Mouse (Mus musculus) MEL (cell line): ENCODE results near the gene Tlk2. TPM values are rescaled to one million over a fixed set of nuclear protein-coding genes. Genes with fewer than 3 reads are reported as not detected.
"Not testable (repeated sequence)": the region's sequence is repeated elsewhere in the genome, so short reads cannot be mapped to it uniquely, and the experiment has no call there.

Experiments used
- DNase-seq: peaks from one replicate; pipeline ENCODE4 v3.0.0; 2011; ENCODE audit warnings: low read depth, low spot score
- H3K27ac ChIP-seq: 2 replicates; pipeline ENCODE4 v1.5.1; 2012; ENCODE audit warnings: low read depth, mild to moderate bottlenecking, control low read depth, low read length, moderate library complexity; ENCODE audit not compliant: control insufficient read depth
- H3K27me3 ChIP-seq, 2 experiments: fragments of 150-350 bp in 1 of 2; sonication (generic) in 1 of 2; 2 replicates each; pipeline ENCODE4 v1.6.1; 2012; ENCODE audit warnings: low read length in 2 of 2, mild to moderate bottlenecking in 2 of 2, improper control_type of control experiment in 1 of 2, moderate library complexity in 1 of 2; ENCODE audit not compliant: insufficient read depth in 2 of 2, control insufficient read depth in 1 of 2
- H3K36me3 ChIP-seq, 2 experiments: 2 replicates each; pipeline ENCODE4 v1.6.1; 2012 to 2014; ENCODE audit warnings: low read length in 2 of 2, improper control_type of control experiment in 1 of 2, inconsistent platforms in 1 of 2, mild to moderate bottlenecking in 1 of 2; ENCODE audit not compliant: insufficient read depth in 2 of 2, control insufficient read depth in 1 of 2
- H3K4me1 ChIP-seq, 2 experiments: fragments of 150-350 bp in 1 of 2; sonication (generic) in 1 of 2; 2 replicates each; pipeline ENCODE4 v1.6.1; 2012; ENCODE audit warnings: low read length in 2 of 2, improper control_type of control experiment in 1 of 2, mild to moderate bottlenecking in 1 of 2; ENCODE audit not compliant: insufficient read depth in 2 of 2, control insufficient read depth in 1 of 2
- H3K4me3 ChIP-seq, 2 experiments: fragments of 150-350 bp in 1 of 2; sonication (generic) in 1 of 2; 2 replicates each; pipeline ENCODE4 v1.5.1; 2012; ENCODE audit warnings: low read depth in 2 of 2, low read length in 2 of 2, mild to moderate bottlenecking in 2 of 2, moderate library complexity in 2 of 2, control low read depth in 1 of 2, improper control_type of control experiment in 1 of 2; ENCODE audit not compliant: control insufficient read depth in 1 of 2, insufficient read depth in 1 of 2
- H3K79me2 ChIP-seq: 2 replicates; pipeline ENCODE4 v1.6.1; 2012; ENCODE audit warnings: mild to moderate bottlenecking, low read length, moderate library complexity; ENCODE audit not compliant: control insufficient read depth, poor library complexity, insufficient read depth
- H3K9ac ChIP-seq: 2 replicates; pipeline ENCODE4 v1.6.1; 2012; ENCODE audit warnings: low read depth, mild to moderate bottlenecking, control low read depth, low read length, moderate library complexity; ENCODE audit not compliant: control insufficient read depth, poor library complexity, severe bottlenecking
- H3K9me3 ChIP-seq: fragments of 150-350 bp; sonication (generic); replicated peaks from 2 replicates; pipeline ENCODE4 v1.6.1; 2012; ENCODE audit warnings: mild to moderate bottlenecking, low read length, improper control_type of control experiment, moderate library complexity; ENCODE audit not compliant: insufficient read depth
- CHD2 ChIP-seq: IDR thresholded peaks from 2 replicates; pipeline ENCODE4 v1.6.1; 2011; ENCODE audit warnings: low read length, improper control_type of control experiment
- EP300 ChIP-seq, 2 experiments: IDR thresholded peaks; 2 replicates each; pipeline ENCODE4 v1.6.1; 2011; ENCODE audit warnings: improper control_type of control experiment in 2 of 2, low read length in 2 of 2, low read depth in 1 of 2, mild to moderate bottlenecking in 1 of 2
- GABPA ChIP-seq: IDR thresholded peaks from 2 replicates; pipeline ENCODE4 v1.6.1; 2012; ENCODE audit warnings: low read depth, mild to moderate bottlenecking, inconsistent platforms, low read length, improper control_type of control experiment, moderate library complexity
- HCFC1 ChIP-seq: IDR thresholded peaks from 2 replicates; pipeline ENCODE4 v1.6.1; 2012; ENCODE audit warnings: low read depth, mild to moderate bottlenecking, inconsistent platforms, low read length, improper control_type of control experiment, moderate library complexity
- JUND ChIP-seq: IDR thresholded peaks from 2 replicates; pipeline ENCODE4 v1.6.1; 2011; ENCODE audit warnings: low read depth, mild to moderate bottlenecking, improper control_type of control experiment, low read length
- MAFK ChIP-seq: IDR thresholded peaks from 2 replicates; pipeline ENCODE4 v1.6.1; 2011; ENCODE audit warnings: low read depth, mild to moderate bottlenecking, low read length, improper control_type of control experiment, borderline replicate concordance
- MEF2A ChIP-seq: IDR thresholded peaks from 2 replicates; pipeline ENCODE4 v1.6.1; 2014; ENCODE audit warnings: low read depth, mild to moderate bottlenecking, inconsistent platforms, low read length, improper control_type of control experiment; ENCODE audit not compliant: poor library complexity, insufficient replicate concordance, severe bottlenecking; ENCODE audit errors: extremely low read depth
- POLR2A ChIP-seq, 2 experiments: IDR thresholded peaks; 2 replicates each; pipeline ENCODE4 v1.6.1; 2011 to 2012; ENCODE audit warnings: low read length in 2 of 2, mild to moderate bottlenecking in 2 of 2, control low read depth in 1 of 2, improper control_type of control experiment in 1 of 2, low read depth in 1 of 2, moderate library complexity in 1 of 2; ENCODE audit not compliant: control insufficient read depth in 1 of 2, insufficient read depth in 1 of 2, poor library complexity in 1 of 2
- POLR2AphosphoS2 ChIP-seq: IDR thresholded peaks from 2 replicates; pipeline ENCODE4 v1.6.1; 2011; ENCODE audit warnings: low read length, improper control_type of control experiment
- RCOR1 ChIP-seq: IDR thresholded peaks from 2 replicates; pipeline ENCODE4 v1.6.1; 2012; ENCODE audit warnings: low read depth, mild to moderate bottlenecking, inconsistent platforms, low read length, improper control_type of control experiment
- SMC3 ChIP-seq: IDR thresholded peaks from 2 replicates; pipeline ENCODE4 v1.6.1; 2011; ENCODE audit warnings: low read depth, low read length, improper control_type of control experiment
- TAL1 ChIP-seq: IDR thresholded peaks from 2 replicates; pipeline ENCODE4 v1.6.1; 2012; ENCODE audit warnings: mild to moderate bottlenecking, inconsistent platforms, low read length, moderate library complexity, mixed read lengths
- UBTF ChIP-seq: IDR thresholded peaks from 2 replicates; pipeline ENCODE4 v1.6.1; 2012; ENCODE audit warnings: low read depth, mild to moderate bottlenecking, inconsistent platforms, low read length, improper control_type of control experiment, moderate library complexity, borderline replicate concordance; ENCODE audit not compliant: insufficient read depth
- ZNF384 ChIP-seq: IDR thresholded peaks from 2 replicates; pipeline ENCODE4 v1.6.1; 2012; ENCODE audit warnings: low read depth, mild to moderate bottlenecking, inconsistent platforms, low read length, improper control_type of control experiment
- polyA plus RNA-seq, 2 experiments: library from polyadenylated mRNA; stranded (reverse) in 1 of 2; unstranded in 1 of 2; fragments of >175 nt in 1 of 2; fragments of >200 nt in 1 of 2; gene quantifications; 2 replicates each; pipeline versions ENCODE4 v1.2.1 to v1.2.4; 2012; ENCODE audit warnings: low replicate concordance in 2 of 2, low read depth in 1 of 2; ENCODE audit not compliant: insufficient read length in 2 of 2, insufficient read depth in 1 of 2, missing spikeins in 1 of 2
- total RNA-seq: library from RNA; depleted of rRNA; stranded (reverse); fragments of 300-350 nt; gene quantifications from 2 replicates; pipeline ENCODE4 v1.2.3, GENCODE M21; 2012

Tlk2 gene
- total and polyA plus RNA-seq, 3 experiments = 46.5 to 60.9 TPM; not detected in 1

DNA sequence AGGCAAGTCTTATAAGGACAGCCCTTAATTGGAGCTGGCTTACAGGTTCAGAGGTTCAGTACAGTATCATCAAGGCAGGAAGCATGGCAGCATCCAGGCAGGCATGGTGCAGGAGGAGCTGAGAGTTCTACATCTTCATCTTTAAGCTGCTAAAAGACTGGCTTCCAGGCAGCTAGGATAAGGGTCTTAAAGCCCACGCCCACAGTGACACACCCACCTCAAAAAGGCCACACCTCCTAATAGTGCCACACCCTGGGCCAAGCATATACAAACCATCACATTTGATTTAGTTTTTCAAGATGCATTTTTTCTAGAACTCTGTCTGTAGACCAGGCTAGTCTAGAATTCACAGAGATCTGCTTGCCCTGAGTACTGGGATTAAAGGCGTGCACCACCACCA is 41.4 kb upstream of the Tlk2 start:
- not testable (repeated sequence) for DNase-seq, H3K4me1 ChIP-seq, H3K9me3 ChIP-seq, H3K27ac ChIP-seq, H3K79me2 ChIP-seq, H3K9ac ChIP-seq, H3K27me3 ChIP-seq, H3K4me3 ChIP-seq
- H3K36me3 ChIP-seq = peaks cover 0 to 22% of the 10 kb centered on the region in 2 experiments; a peak in 2 of 4 replicates
- TF ChIP-seq POLR2A (IDR thresholded peaks at IDR 0.05; ENCODE audit: control insufficient read depth in 1 of 2, insufficient read depth in 1 of 2, low read depth in 1 of 2, low read length in 2 of 2, poor library complexity in 1 of 2) = 0 out of 4 replicates have a peak, but pooled peaks of 1 of the 2 experiments have one; percentile 7

DNA sequence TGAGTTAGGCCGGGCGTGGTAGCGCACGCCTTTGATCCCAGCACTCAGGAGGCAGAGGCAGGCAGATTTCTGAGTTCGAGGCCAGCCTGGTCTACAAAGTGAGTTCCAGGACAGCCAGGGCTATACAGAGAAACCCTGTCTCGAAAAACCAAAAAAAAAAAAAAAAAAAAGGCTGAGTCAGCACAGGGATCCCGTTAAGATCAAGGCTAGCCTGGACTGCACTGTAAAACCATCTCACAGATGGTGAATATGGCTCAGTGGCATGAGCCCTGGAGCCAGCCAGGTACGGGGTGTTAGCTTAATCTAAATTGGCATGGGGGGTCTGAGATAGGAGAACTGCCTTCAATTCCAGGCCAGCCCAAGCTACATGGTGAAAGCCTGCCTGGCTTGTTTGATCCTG is 38.1 kb upstream of the Tlk2 start:
- H3K9me3 ChIP-seq, H3K79me2 ChIP-seq, H3K27ac ChIP-seq, H3K4me3 ChIP-seq, H3K27me3 ChIP-seq, H3K9ac ChIP-seq, DNase-seq, H3K36me3 ChIP-seq, H3K4me1 ChIP-seq: not testable (repeated sequence)
- TF ChIP-seq MAFK = peak; percentile 89
- peak; percentile 77 for TF ChIP-seq ZNF384

DNA sequence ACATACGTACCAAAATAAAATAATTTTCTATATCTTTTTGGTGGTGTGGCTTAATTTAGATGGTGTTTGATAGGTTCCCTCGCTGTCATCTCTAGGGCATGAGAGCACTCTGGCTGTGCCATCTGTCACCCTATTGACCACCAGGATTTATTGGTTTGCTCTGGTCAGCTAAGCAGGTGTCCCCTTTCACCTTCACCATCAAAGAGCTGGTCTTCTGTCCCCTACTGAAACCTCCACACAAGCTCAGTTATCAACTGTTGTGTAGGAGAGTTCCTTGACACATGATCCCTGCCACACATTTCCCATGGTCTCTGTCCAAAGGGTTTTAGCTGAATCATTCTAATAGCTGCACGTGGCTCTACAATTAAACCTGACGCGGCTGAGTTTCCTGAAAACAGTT is 37.5 kb upstream of the Tlk2 start:
- Histone ChIP-seq H3K27me3 (no peaks in the 10 kb centered on the region), H3K9me3 (no peaks in the 10 kb centered on the region), H3K36me3 (peaks cover 0 to 7% of the 10 kb centered on the region in 2 experiments; a peak in 2 of 4 replicates), H3K4me1 (no peaks in the 10 kb centered on the region), H3K27ac (no peak overlapping the region), H3K9ac (no peak overlapping the region), H3K79me2 (no peaks in the 10 kb centered on the region), H3K4me3 (no peak overlapping the region)
- no peak for TF ChIP-seq TAL1
- no peak for TF ChIP-seq RCOR1
- no peak for TF ChIP-seq GABPA
- no peak for TF ChIP-seq SMC3
- TF ChIP-seq HCFC1 = no peak
- no peak for TF ChIP-seq UBTF
- TF ChIP-seq CHD2 = no peak
- TF ChIP-seq JUND = no peak
- TF ChIP-seq MEF2A = no peak
- TF ChIP-seq EP300 (IDR thresholded peaks at IDR 0.05; ENCODE audit: low read depth in 1 of 2, low read length in 2 of 2) = no peak
- TF ChIP-seq POLR2A (IDR thresholded peaks at IDR 0.05; ENCODE audit: control insufficient read depth in 1 of 2, insufficient read depth in 1 of 2, low read depth in 1 of 2, low read length in 2 of 2, poor library complexity in 1 of 2) = no peak; a peak in 1 of 4 replicates
- TF ChIP-seq POLR2AphosphoS2 = no peak
- no peak for DNase-seq
